Mouse (Mus musculus) kidney, postnatal 25 days (tissue): ENCODE results near the gene Anks6.

ENCODE experiments used
- DNase-seq, 2 experiments: peaks; one replicate each; pipeline ENCODE4 v3.0.0; 2021; ENCODE audit warnings: mixed read lengths in 2 of 2

Anks6 gene

DNA sequence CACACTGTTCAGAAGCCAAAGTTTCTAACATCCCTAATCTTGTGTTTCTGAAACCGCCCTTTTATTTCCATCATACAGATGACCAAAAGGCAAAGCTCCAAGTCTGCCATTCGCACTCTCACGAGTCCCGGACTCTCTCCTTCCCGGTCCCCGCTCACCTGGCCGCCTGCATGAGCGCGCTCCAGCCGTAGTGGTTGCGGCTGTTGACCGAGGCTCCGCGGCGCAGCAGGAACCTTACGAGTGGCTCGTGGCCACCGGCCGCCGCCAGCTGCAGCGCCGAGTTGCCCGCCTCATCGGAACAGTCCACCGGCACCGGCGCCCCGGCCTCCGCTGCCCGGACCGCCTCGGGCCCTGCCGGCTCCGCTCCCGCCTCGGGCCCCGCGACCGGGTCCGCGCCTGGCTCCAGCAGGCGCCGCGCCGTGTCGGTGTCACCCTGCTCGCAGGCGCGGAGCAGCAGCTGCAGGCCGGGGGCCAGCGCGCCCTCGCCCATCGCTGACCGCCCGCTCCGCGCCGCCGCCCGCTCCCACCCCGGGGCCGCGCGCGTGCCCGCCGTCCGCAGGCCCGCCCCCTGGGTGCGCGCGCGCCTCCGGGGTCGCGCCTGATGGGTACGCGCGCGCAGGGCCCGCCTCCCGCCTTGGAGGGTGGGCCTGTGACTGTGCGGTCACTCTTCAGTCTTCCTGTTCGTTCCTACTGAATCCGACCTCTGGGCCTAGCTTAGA is at the start of gene Anks6:
Anks6 (minus strand) TSS at position 637 of the 719 bp plus-strand sequence.
- DNase-seq = peak; percentile 76 to 91

DNA sequence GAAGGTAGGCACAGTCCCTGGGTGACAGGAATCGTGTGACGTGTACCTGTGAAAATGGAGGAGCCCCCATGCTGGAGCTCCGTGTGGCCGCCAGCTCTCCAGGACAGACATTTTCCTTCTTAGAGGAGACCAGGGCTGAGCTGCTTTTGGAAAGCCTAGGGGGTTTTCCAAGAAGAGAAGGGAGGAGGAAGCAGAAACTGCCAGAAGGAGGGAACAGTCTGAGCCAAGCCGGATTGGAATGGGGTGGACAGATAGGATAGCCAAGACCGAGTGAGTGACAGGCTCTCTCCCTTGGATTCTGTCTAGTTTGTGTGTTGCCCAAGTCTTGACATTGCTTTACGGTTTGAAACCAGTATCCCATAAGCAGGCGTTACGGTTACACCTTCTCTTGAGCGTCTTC is 46.3 kb upstream of the Anks6 start:
- no peak for DNase-seq

DNA sequence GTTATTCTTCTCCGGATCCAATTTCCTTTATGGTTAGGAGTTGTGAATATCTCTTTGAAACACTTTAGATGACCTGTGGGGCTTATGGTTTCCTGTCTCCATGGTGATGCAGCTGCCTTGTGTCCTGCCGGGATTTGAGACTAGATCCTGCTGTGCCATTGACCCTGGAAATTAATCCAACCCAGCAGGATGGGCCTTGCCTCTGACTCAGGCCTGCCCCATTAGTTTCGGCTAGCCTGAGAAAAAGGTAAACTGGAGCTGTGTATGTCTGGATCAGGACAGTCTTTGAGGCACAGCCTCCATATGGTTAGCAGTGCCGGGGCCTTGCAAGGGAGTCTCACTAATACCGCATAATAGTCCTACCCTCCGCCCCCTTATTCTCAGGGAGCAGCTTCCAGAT is 36.4 kb upstream of the Anks6 start:
- DNase-seq = no peak

DNA sequence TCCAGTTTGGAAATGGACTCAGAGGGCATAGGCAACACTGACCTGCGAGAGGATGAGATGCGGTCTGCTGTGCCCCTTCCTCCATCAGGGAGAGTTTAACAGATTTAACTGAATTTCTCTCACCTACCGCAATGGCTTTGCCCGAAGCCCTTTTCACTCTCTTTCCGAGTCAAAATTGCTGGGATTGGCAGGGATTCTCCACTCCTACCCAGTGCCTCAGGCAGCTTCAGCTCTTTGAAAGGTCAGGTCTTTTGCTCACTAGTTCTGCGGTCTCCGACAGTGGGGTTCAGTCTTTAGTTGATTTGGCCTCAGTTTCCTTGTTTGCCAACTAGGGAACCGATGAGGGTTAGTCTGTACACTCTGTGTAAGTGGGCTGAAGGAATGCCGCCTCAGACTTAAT is 35.9 kb upstream of the Anks6 start:
- no peak for DNase-seq

DNA sequence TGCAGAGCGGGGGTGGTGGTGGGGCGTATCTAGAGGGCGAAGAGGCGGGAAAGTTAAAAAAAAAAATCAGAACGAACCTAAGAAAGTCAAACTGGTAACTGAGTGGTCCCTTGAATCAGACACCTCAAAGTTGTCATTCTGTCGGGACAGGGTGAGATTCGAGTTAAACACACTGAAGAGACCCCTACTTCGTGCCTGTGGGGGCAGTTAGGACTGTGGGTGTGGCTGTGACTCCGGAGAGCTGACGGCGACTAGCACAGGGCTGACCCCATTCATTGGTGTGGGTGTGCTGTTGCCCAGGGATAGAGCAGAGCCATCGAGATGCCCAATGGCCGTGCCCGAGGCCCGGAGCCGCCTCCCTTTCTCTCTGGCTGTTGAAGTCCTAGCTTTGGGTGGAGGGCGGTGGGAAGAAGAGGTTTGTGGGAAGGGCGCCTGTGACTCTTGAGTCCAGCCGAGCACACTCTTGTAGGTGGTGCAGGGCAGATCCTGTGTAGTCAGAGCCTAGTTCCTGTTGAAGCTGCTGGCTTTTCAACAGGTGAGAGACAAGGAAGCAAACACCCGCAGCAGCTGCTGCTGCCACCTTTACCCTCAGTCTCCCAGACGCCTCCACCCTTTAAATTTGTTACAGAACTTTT is 35.3 kb upstream of the Anks6 start:
- peak in 1 of 2 experiments; percentile 34 for DNase-seq

DNA sequence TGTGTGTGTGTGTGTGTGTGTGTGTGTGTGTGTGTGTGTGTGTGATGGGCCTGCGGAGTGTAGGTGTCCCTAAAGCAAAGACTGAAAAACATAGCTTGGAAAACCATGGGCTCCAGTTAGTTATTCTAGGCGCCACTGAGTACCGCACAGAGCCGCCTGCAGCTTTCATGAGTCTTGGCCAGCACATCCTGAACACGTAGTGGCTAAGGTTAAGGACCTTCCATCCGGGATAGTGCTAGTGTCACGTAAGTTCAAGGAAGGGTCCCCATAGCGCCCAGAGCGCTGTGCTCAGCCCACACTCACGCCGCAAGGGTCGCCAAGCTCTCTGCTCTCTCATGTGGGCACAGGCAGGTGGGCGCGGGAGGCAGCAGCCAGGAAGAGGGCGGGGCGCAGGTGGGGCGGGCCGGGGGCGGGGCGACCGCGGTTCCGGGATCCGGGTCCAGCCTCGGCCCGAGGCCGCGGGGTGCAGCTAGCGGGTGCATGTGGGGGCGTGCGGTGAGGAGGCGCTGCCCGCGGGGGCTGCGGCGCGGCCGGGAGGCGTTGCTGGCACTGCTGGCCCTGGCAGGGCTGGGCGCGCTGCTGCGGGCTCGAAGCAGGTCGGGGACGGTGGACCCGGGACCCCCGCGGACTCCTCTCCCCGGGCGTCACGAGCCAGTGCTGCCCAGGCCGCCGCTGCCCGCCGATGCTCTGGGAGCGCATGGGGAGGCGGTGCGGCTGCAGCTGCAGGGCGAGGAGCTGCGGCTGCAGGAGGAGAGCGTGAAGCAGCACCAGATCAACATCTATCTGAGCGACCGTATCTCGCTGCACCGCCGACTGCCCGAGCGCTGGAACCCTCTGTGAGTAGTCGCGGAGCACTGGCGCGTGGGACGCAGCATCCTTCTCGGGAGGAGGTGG is 34.5 kb upstream of the Anks6 start, which contains the start of gene Galnt12:
Galnt12 (plus strand) TSS at position 417 of the 894 bp plus-strand sequence.
- DNase-seq = peak in 1 of 2 experiments; percentile 45

DNA sequence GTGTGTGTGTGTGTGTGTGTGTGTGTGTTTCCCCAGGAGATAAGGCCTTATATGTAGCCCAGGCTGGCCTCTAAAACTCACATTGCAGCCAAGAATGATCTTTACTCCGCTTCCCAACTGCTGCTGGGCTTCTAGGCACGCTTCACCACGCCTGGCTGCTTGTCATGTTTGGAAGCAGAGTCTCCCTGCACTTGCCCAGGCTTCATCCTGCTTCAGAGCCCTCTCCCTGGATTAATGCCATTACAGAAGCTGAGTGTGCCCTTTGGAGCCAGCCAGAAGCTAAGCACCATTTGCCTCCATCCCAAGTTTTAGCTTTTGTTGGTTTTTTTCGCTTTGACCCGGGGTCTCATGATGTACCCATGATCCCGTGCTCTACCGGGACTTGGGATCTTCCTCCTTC is 31.4 kb upstream of the Anks6 start:
- DNase-seq = peak; percentile 53 to 77

DNA sequence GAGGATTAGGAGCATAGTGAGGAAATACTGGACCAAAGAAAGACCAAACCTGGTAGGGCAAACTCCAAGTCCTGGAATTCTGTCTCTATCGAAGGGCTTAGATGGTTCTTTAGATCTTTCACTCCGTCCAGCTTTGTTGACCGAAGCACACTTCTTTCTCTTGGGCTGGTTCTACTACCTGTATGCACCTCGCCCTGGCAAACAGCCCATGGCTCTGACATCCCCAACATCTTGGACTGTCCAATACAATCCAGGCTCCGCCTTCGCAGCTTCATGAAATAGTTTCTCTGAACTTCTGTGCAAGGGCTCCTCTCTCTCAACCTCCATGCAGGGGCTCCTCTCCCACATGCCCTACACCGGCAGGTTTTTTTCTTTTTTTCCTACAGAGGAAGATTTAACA is 26.6 kb upstream of the Anks6 start:
- no peak for DNase-seq

DNA sequence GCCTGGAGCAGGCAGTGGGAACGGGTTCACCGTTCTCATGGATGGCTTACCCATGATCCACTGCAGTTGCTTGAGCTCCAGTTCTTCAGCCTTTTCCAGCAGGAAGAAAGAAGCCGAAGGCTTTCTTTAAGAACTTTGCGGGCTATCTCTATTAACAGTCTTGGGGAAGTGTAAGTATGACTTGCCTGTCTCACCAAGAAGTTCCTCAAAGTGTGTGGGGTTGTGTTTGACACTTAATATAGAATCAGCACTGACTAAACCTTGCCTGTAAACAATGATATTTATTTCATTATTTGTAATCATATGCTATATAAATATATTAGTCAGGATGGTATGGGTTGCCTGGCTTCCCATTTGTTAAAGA is 23.4 kb upstream of the Anks6 start:
- no peak for DNase-seq

DNA sequence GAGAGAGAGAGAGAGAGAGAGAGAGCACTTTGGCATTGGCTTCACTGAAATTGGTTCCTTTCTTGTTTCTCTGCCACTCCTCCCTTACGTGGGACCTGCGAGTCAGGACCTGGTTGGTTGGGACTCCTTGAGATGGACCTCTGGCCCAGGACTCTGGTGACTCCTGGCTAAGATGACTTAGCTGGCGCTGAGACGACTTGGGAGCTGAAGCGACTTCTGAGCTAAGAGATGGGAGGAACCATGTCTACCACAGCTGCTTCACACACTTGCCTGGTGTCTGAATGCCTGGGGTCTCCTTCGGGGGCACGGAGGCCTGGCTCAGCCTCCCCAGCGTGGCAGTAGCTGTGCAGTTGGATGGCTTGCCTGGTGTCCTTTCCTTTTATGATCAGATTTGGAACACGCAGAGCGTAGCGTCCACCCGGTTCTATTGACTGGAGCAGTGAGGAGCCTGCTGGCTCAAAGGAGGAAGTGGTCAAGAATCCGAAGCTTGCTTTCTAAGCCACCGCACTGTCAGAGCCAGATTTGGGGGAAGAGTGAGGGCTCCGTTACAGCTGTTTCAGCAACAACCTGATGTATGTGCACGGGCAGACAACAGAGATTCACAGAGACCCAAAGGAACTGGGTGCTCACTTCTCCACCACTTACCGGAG is 22.9 kb upstream of the Anks6 start:
- no peak for DNase-seq

DNA sequence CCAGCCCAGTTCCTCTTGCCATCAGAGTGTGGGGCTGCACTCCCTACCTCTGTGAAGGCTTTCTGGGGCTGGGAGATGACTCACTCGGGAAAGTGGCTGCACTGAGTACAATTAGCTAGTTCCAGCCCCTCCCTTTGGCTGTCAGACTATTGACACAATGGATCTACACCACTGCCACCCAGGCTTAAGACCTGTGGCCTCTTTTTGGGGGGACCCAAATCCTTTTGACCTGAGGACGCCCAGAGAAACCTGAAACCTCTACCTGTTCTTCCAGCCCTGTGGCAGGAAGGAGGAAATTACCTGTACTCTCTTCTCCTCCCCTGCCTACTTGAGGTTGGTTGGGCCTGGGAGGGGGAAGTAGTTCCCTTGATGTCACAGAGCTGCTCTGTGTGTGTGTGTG is 17.8 kb upstream of the Anks6 start:
- DNase-seq = no peak

DNA sequence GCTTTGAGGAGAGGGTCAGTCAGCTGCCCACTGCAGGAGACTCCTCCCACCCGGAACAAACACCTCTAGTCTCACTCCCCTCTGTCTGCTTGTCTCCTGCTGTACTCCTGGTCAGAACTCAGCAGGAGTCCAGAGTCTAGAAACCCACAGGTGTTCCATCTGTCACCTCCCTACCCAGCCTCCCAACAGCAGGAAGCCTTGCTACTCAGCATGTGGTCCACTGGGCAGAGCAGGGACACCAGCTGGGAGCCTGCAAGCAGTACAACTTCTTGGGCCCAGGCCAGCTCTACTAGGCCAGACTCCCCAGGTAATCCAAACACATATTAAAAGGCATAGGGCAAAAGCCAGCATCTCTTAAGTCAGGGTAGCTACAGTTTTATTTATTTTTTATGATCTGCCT is 3.7 kb upstream of the Anks6 start:
- peak; percentile 77 to 88 for DNase-seq

DNA sequence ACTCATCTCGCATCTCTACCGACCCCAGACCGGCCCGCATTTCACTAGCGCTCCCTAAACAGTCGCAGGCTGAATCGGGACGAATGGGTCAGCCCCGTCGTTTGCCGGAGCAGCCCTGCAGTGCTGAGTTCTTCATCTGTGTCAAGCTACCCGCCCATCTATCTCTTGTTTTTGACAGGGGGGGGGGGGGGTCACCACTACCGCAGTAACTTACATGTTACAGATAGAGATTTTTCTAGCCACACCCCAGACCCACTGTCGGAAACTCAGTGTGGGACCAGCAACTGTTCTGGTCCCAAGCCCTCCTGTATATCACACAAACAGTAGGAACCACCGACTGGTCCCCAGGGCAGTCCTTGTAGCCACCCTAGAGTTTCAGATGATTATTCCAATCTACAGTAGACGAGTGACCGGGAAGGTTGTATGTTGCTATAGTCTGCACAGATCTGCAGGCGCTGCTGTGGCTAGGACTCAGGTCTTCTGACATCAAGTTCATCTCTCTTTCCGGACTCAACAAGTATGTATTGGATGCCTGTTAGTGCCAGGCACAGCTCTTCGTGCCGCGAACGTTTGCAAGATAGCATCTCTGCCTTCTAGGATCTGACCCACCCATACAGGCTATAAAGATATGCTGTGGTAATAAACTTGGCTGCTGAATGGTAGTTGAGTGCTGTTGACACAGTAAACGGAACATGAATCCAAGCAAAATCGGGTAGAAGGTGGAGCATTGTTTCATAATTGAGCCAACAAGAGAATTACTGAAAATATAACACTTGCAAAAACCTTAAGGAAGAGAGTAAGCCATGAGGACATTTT is 491 bp upstream of the Anks6 start:
- DNase-seq = peak in 1 of 2 experiments; percentile 33

DNA sequence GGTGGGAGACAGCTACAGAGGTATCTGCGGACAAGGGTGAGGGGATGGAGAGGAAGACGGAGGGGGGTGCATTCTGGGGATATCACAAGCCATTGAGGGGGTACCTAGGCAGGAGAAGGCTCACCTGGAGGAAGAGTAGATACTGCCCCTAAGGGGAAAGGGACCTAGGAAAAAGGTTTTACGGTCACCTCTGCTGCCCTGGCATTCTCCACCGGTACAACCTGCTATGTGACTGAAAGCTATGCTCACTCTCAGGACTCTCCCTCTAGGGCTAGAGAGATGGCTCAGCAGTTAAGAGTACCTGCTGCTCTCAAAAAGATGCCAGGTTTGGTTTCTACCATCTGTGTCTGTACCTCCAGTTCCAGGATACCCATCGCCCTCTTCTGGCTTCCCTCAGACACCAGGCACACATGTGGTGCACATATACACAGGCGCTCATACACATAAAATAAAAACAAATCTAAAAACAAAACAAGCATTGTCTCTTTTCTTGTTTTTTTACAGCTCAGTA is 1.6 kb downstream of the Anks6 start:
- DNase-seq = peak in 1 of 2 experiments; percentile 28

DNA sequence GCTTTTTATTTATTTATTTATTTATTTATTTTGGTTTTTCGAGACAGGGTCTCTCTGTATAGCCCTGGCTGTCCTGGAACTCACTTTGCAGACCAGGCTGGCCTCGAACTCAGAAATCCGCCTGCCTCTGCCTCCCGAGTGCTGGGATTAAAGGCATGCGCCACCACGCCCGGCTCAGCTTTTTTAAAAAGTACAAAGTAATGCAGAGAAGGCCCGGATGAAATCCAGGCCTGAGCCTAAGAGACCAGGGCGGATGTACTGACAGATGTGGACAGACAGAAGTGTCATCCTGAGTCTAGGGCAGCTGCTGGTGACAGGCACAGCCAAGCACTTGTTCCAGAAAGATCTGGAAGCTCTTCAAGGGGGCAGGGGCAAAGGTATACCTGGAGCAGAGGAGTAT is 2.1 kb downstream of the Anks6 start:
- DNase-seq = peak in 1 of 2 experiments; percentile 27

DNA sequence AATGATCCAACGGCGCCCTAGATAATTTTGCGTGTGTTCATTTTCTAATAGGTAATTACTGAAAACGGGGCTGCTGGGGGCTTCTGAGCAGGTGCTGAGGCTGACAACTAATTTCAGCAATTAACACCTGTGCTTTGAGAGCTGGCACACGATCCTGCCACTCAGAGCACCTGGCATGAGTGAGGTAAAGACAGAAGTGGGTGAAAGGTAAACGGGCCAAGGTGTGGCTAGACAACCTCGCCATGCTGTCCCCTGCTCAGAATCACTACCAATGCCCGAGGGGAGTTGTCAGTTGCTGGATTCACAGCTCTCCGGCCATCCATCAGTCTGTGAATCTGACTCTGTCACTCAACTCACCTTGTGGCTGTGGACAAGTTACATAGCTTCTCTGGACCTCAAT is 5.3 kb downstream of the Anks6 start:
- peak; percentile 33 to 62 for DNase-seq

DNA sequence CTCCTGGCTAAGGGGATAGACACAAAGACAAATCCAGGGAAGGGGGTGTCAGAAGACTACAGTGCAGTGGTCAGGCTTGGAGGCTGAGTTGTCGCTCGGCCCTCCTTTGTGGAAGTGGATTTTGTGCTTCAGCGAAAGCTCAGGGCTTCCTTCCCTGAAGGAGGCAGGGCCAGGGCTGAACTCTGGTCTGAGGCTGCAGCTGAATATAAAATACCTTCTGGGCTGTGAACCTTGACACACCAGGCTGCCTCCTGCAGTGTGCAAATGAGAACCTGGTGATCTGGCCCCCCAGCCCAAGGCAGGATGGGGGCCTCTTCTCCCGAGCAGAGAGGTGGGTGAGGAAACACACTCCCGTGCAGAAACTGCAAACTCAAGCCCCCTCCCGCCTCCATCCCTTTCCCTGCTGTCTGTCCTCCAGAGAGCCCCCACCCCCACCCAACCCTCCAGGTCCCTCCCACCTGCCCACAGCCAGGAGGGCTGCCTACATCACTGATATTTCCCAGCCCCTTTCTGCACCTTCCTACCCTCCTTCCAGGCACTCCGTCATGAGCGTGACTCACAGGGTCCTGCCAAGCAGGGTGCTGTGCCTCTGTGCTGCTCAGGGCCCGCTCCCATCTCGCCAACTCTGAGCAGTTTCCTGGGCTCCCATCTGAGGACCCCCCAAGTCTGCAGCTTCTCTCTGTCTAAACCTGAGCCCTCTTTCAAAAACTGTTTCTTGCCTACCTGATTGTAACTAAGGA is 6.4 kb downstream of the Anks6 start:
- DNase-seq = peak; percentile 78 to 92

DNA sequence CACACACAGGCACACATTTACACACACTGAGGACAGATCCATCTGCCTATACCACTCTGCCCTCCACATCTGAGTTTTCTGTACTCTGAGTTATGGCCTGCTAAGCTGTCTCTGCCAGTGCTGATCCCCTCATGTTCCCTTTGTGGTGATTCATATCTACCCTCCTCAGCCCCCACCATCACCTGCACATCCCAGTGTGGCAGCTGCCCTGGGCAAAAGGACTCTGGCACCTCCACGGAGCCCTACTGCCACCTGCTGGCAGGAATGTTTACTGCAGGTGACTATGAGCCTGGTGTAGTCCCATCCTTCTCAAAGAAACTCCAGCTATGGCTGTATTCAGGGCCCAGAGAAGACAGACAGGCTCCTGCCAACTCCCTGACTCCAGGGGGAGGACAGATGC is 7.1 kb downstream of the Anks6 start:
- DNase-seq = peak; percentile 91 to 94

DNA sequence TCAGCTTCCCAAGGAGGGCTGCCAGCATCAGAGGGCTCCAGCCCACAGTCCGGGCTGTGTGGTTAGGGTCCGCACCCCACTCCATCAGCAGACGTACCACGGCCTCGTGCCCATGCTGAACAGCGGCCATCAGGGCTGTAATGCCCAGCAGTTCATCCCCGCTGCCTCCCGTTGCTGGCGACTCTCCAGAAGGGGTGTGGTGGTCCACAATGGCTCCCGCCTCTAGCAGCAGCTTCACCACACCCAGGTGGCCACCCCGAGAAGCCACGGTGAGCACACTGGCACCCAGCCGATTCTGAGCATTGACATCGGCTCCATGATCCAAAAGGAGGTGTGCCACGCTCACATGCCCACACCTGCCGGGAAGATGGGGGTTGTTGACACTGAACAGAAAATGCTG is 8.0 kb downstream of the Anks6 start:
- peak; percentile 51 to 70 for DNase-seq

DNA sequence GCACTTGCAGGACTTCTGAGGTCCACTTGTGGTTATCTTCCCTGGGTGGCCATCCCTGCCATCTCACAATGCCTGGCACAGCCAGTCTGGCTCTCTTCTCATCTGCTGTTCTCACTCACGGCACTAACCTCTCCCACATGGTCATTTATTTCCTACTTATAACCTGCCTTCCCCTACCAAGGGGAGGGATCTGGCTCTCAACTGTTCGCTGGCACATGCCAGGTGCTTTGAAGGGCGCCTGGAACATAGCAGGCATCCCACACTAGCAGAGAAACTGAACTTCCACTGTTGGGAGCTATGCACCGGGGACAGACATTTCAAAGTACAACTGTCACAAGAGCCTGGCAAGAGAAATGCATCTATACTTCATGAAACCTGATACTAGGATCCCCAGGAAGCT is 9.5 kb downstream of the Anks6 start:
- peak in 1 of 2 experiments; percentile 57 for DNase-seq

DNA sequence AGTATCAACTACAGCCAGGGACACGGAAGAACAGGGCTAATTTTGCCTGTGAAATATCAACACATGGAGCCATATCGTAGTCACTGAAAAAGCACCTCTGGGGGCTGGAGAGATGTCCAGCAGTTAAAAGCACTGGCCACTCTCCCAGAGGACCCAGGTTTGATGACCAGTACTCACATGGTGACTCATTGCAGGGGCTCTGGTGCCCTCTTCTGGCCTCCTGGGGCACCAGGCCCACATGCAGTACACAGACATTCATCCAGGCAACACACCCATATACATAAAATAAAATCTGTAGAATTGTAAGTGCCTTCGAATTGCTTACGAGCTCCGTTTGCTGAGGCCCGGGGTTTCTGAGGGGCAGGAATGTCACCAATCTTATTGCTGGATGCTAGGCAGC is 10.3 kb downstream of the Anks6 start:
- peak; percentile 39 to 50 for DNase-seq
